Mouse (Mus musculus) adrenal gland, postnatal 25 days (tissue): Measurements from ENCODE around the gene Aarsd1. TPM values are rescaled to one million over a fixed set of nuclear protein-coding genes. Genes with fewer than 3 reads are reported as not detected.
"Not testable (repeated sequence)": the region's sequence is repeated elsewhere in the genome, so short reads cannot be mapped to it uniquely, and the experiment has no call there.

Source experiments
- DNase-seq: peaks from one replicate; pipeline ENCODE4 v3.0.0; 2021; ENCODE audit warnings: mixed read lengths
- long read RNA-seq: library from polyadenylated mRNA; stranded (forward); transcript quantifications from one replicate; pipeline ENCODE4 v2.0.0, GENCODE M21; 2021
- total RNA-seq: library from RNA; stranded (reverse); gene quantifications from 2 replicates; pipeline ENCODE4 v1.2.3, GENCODE M21; 2021

Gene Aarsd1
- total RNA-seq: 34.0 and 36.3 TPM in 2 replicates
- long read RNA-seq, transcript Aarsd1-201 (12 exons, 1,516 nt): major isoform, 71 of 78 reads
- long read RNA-seq, partial matches to known transcripts: 1 of 78 reads
- long read RNA-seq, other reads (novel, unspliced or antisense): 6 of 78 reads

- peak; percentile 90 for DNase-seq
Observed at GRCm38 (mm10) chr11:101417101-101417855, at the start of gene Aarsd1. Gene Aarsd1, minus strand, starts transcription at chr11:101417615.

DNA sequence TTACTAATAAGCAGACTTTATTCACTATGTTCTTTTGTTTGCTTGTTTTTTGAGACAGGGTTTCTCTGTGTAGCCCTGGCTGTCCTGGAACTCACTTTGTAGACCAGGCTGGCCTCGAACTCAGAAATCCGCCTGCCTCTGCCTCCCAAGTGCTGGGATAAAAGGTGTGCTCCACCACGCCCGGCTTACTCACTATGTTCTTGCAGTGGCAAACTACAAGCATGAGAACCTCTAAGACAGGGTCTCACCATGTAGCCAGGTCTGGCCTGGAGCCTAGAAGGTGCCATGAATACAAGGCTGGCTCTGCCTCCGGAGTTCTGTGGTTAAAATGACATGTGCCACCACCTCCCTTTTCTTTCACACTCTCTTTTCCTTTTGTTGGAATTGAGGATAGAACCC lies 49.1 kb upstream of the Aarsd1 start:
- DNase-seq: not testable (repeated sequence)

GRCm38 (mm10) chr11:101465869-101466551 lies 48.6 kb upstream of the Aarsd1 start, which contains the start of gene Vat1:
Gene Vat1, minus strand, starts transcription at chr11:101466230.
- peak; percentile 85 for DNase-seq

GRCm38 (mm10) chr11:101465101-101465868 lies 47.9 kb upstream of the Aarsd1 start:
- DNase-seq: peak; percentile 63

GRCm38 (mm10) chr11:101464211-101465100 lies 47.0 kb upstream of the Aarsd1 start, which contains the start of gene Rnd2:
Gene Rnd2, plus strand, starts transcription at chr11:101464999.
- DNase-seq: no peak

GRCm38 (mm10) chr11:101462583-101463440 lies 45.4 kb upstream of the Aarsd1 start:
- no peak for DNase-seq

DNA sequence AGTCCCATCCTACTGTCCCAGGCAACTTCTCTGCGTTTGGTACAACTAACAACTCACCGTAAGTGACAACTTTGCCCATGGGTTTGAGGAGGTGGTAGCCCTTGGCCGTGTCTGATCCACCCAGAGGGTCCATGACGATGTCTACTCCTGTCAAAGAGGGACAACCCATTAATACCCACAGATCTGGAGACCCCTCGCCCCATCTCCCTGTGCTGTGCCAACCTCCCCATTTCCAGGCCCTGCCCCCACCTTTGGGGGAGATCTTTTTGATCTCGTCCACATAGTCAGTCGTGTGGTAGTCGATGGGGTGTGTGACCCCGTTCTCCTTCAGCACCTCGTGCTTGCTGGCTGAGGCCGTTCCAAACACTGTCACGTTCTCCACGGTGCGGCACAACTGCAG lies 44.7 kb upstream of the Aarsd1 start:
- no peak for DNase-seq

- no peak for DNase-seq
Observed at GRCm38 (mm10) chr11:101460321-101460720, 42.9 kb upstream of the Aarsd1 start.

DNA sequence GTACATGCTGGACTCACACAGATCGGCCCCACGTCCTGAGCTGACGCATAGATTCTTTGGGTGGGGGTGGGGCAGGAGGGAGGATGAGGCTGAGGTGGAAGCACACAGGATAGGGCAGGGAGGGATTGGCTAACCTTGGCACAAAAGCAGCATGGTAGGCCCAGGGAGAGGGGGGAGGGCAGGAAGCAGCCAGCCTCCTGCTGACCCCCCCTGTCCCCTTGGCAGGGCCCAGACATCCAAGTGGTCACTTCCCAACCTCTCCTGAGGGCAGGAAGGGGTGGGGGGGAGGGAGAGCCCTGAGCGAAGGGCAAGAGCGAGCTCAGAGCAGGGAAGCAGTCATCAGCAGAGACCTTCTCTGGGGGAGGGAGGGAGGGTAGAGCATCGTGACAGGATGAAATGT lies 42.3 kb upstream of the Aarsd1 start:
- no peak for DNase-seq

GRCm38 (mm10) chr11:101458217-101458616 lies 40.8 kb upstream of the Aarsd1 start:
- no peak for DNase-seq

DNA sequence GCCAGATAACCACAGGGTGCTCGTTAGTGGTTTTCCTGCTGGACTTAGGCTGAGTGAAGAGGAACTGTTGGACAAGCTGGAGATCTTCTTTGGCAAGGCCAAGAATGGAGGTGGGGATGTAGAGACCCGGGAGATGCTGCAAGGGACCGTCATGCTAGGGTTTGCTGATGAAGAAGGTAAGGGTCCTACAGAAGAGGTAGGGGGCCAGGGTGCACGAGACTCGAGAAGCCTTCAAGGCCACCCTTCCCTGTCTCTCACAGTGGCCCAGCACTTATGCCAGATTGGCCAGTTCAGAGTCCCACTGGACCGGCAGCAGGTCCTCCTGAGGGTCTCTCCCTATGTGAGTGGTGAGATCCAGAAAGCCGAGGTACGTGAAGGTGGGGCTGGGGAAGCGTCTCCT lies 40.2 kb upstream of the Aarsd1 start:
- no peak for DNase-seq

- no peak for DNase-seq
Observed at GRCm38 (mm10) chr11:101455627-101456026, 38.2 kb upstream of the Aarsd1 start.

GRCm38 (mm10) chr11:101454702-101455101 lies 37.3 kb upstream of the Aarsd1 start:
- no peak for DNase-seq

DNA sequence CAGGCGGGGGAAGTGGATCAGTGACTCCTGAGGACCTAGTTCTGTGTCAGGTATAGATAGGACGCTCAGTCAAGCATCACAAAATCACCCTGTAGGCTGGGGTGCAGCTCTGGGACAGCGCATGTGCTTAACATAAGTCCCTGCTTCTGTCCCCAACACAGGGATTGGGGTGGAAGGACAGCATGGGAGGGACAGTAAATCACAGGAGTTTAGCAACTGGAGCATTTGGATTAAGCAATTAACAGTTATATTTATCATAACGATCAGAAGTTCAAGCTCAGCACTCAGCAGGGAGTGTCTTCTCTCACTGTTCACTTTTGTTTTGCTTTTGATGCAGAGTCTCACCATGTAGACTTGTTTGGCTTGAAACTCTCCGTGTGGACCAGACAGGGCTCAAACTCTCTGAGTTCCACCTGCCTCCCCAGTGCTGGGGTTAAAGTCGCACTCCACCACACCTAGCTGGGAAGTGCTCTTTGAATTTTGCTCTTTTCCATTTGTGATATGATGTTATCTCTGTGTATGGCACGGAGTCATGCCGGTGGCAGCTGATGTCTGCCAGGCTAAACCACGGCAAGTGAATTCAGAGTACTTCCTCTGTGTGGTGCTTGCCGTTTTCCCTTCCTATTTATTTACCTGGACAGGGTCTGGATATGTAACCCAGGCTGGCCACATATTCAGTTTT lies 34.8 kb upstream of the Aarsd1 start:
- DNase-seq: no peak

GRCm38 (mm10) chr11:101451536-101451935 lies 34.1 kb upstream of the Aarsd1 start:
- no peak for DNase-seq

GRCm38 (mm10) chr11:101450394-101450793 lies 33.0 kb upstream of the Aarsd1 start:
- DNase-seq: no peak

DNA sequence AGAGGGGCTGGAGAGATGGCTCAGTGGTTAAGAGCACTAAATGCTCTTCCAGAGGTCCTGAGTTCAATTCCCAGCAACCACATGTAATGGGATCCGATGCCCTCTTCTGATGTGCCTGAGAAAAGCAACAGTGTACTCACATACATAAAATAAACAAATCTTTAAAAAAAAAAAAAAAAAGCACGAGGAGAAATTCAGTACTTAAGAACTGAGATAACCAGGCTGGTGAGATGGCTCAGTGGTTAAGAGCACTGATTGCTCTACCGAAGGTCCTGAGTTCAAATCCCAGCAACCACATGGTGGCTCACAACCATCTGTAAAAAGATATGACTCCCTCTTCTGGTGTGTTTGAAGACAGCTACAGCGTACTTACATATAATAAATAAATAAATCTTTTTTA lies 32.2 kb upstream of the Aarsd1 start:
- DNase-seq: not testable (repeated sequence)

- DNase-seq: no peak
Observed at GRCm38 (mm10) chr11:101448899-101449298, 31.5 kb upstream of the Aarsd1 start.

DNA sequence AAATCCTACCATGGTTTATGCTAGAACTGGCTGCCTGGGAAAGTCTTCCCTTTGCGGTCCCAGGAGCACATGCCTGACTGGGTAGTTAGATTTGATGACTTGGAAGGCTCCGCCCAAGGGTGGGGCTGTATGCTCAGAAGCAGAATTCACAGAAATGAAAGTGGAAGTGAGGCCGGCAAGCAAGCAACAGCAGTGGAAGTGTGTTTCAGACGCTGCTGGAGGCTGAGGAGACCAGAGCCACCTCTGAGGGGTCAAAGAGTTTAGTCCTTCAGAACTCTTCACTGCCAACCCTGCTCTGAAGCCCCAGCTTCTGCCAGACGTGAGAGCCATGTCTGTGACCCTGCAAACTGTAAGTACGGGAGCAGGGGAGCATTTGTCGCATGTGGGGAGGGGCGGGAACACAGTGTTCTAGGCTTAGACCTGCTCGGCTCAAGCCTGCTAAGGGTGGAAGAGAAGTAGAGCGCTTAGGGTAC lies 30.9 kb upstream of the Aarsd1 start, which contains the start of gene Ifi35:
Gene Ifi35, plus strand, starts transcription at position 134 of the 473 bp plus-strand sequence.
- peak; percentile 75 for DNase-seq

- no peak for DNase-seq
Observed at GRCm38 (mm10) chr11:101447786-101448185, 30.4 kb upstream of the Aarsd1 start.
